Mouse (Mus musculus): Measurements from ENCODE around the gene Ptpn20.

Gene Ptpn20

DNA sequence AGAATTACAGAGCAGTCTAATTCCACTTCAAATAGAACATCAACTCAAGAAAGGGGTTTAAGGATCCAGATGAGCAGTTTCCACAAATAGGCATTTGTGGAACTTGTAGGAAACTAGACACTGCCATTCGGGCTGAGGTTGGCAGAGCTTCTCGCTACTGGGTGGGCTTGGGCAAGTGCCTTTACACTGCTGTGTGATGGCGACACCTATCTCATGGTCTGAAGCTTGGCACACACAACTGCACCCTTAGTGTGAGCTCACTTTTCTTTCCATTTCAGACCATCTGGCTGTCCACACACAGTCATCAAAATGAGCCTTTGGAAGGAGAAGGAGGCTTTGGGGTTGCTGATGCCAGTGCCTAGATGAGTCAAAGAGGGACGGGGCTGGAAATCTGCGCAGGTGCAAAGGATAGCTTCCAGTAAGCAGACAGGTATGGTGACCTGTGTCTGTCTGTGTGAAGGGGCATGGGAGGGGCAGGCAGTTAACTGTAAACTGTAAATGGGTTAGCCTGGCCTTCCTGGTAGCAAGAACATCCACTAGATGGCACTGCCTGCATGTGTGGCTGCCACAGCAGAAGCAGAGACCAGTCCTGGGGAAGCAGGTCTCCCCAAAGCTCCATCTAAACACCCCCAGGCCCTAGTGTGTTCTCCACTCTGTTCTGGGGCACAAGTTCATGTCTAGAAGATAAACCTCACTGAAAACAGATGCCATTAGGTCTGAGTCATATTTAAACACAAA lies 84.5 kb downstream of the Ptpn20 start:
- DNase-seq (ENCODE audit: low read depth, low spot score) = no peak

GRCm38 (mm10) chr14:33677996-33678395 lies 89.0 kb downstream of the Ptpn20 start:
- no peak for DNase-seq (ENCODE audit: low read depth, low spot score)

DNA sequence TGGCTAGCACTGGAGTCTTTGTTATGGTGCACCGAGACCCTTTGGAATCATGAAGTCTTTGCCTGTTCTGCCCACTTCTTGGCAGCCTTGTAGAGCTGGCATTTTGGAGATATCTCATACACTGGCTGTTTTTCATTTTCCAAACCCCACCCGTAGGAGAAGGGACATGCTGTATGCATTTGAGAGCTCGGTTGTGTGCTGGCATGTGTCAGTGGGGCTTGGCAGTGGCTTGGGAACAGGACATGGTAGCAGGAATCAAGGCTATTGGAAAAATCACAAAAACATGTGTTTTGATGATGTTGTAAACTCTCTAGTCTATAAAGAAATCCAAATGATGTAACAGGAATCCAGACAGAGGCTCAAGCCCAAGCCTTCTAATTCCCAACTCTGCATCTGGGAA lies 89.7 kb downstream of the Ptpn20 start:
- no peak for DNase-seq (ENCODE audit: low read depth, low spot score)

DNA sequence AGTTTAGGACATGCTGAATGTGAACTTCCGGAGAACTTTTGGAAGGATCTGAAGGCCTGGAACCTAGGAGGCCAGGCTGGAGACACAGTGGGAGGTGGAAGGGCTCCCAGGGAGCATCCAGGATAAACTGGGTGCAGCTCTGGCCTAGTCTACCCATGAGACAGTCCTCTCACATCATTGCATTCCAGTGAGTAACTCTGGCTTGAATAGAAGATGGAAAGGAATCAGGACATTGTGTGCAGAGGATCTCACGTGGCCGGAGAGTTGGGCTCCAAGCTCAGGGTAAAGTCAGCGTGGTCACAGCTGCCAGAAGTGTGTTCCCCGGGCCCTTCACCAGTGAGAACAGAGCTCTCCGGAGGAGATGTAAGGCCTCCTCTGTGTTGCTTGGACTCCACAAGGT lies 91.6 kb downstream of the Ptpn20 start:
- DNase-seq (ENCODE audit: low read depth, low spot score) = no peak

- DNase-seq (ENCODE audit: low read depth, low spot score) = no peak
Observed at GRCm38 (mm10) chr14:33682768-33683167, 93.8 kb downstream of the Ptpn20 start.

- no peak for DNase-seq (ENCODE audit: low read depth, low spot score)
Observed at GRCm38 (mm10) chr14:33683701-33684100, 94.7 kb downstream of the Ptpn20 start.

GRCm38 (mm10) chr14:33687444-33688028 lies 98.5 kb downstream of the Ptpn20 start:
- DNase-seq (ENCODE audit: low read depth, low spot score) = no peak

- no peak for DNase-seq (ENCODE audit: low read depth, low spot score)
Observed at GRCm38 (mm10) chr14:33689044-33689443, 100.0 kb downstream of the Ptpn20 start.
